Mouse (Mus musculus) heart, adult 2 months (tissue): ENCODE measurements around the gene Lrrc75b. TPM values are rescaled to one million over a fixed set of nuclear protein-coding genes. Genes with fewer than 3 reads are reported as not detected.
A peak's percentile ranks its signal among the peaks of the same experiment; 100 is the strongest.

Experiments
- DNase-seq, 2 experiments: peaks; one replicate each; pipeline ENCODE4 v3.0.0; 2021
- H3K27ac ChIP-seq: fragments of 200-600 bp; 2 replicates; pipeline ENCODE4 v1.8.1; 2022
- H3K27me3 ChIP-seq: fragments of 200-500 bp; 2 replicates; pipeline ENCODE4 v1.6.1; 2012; ENCODE audit warnings: mild to moderate bottlenecking, low read length, inconsistent platforms, mixed read lengths; ENCODE audit not compliant: control insufficient read depth, insufficient read depth
- H3K36me3 ChIP-seq: fragments of 200-500 bp; 2 replicates; pipeline ENCODE4 v1.6.1; 2012; ENCODE audit warnings: low read length, inconsistent platforms; ENCODE audit not compliant: control insufficient read depth, insufficient read depth
- H3K4me1 ChIP-seq: fragments of 200-500 bp; 2 replicates; pipeline ENCODE4 v1.6.1; 2011; ENCODE audit warnings: low read length; ENCODE audit not compliant: control insufficient read depth, insufficient read depth
- H3K4me3 ChIP-seq: fragments of 200-600 bp; 2 replicates; pipeline ENCODE4 v1.8.1; 2022
- H3K79me2 ChIP-seq: fragments of 200-500 bp; replicated peaks from 2 replicates; pipeline ENCODE4 v1.6.1; 2012; ENCODE audit warnings: mild to moderate bottlenecking, inconsistent platforms, low read length, moderate library complexity, mixed read lengths; ENCODE audit not compliant: control insufficient read depth, insufficient read depth
- H3K9ac ChIP-seq: fragments of 200-500 bp; 2 replicates; pipeline ENCODE4 v1.6.1; 2012; ENCODE audit warnings: low read depth, mild to moderate bottlenecking, control low read depth, inconsistent platforms, low read length, mixed read lengths
- CTCF ChIP-seq: fragments of 200-600 bp; IDR thresholded peaks from 2 replicates; pipeline ENCODE4 v1.8.1; 2022; ENCODE audit warnings: antibody characterized with exemption, mild to moderate bottlenecking, moderate library complexity
- EP300 ChIP-seq: fragments of 200-500 bp; IDR thresholded peaks from 2 replicates; pipeline ENCODE4 v1.6.1; 2011; ENCODE audit warnings: low read depth, low read length, control low read depth; ENCODE audit not compliant: insufficient read depth
- POLR2A ChIP-seq: fragments of 200-500 bp; IDR thresholded peaks from 2 replicates; pipeline ENCODE4 v1.6.1; 2011; ENCODE audit warnings: mild to moderate bottlenecking, low read depth, low read length, control low read depth; ENCODE audit not compliant: insufficient read depth
- WGBS: fragments of 180-500 bp; shearing (Covaris S2); methylation state at CpG from one replicate; pipeline ENCODE4 v1.1.7; 2018; 5-methylcytosine and 5-hydroxymethylcytosine counted together
- intact Hi-C: fragments of 180-260 bp; cut with DNase I; formaldehyde crosslinking; loops from one replicate; pipeline ENCODE4 v1.15.1; 2025
- polyA plus RNA-seq: library from polyadenylated mRNA; depleted of rRNA; stranded (reverse); fragments of >200 nt; gene quantifications from 2 replicates; pipeline ENCODE4 v1.2.3, GENCODE M21; 2012
- total RNA-seq, 2 experiments: library from RNA; stranded (reverse); gene quantifications; 2 replicates each; pipeline ENCODE4 v1.2.3; 2021

The Lrrc75b gene
- total and polyA plus RNA-seq, 3 experiments: 0.66 to 1.00 (median 0.84) TPM

DNA sequence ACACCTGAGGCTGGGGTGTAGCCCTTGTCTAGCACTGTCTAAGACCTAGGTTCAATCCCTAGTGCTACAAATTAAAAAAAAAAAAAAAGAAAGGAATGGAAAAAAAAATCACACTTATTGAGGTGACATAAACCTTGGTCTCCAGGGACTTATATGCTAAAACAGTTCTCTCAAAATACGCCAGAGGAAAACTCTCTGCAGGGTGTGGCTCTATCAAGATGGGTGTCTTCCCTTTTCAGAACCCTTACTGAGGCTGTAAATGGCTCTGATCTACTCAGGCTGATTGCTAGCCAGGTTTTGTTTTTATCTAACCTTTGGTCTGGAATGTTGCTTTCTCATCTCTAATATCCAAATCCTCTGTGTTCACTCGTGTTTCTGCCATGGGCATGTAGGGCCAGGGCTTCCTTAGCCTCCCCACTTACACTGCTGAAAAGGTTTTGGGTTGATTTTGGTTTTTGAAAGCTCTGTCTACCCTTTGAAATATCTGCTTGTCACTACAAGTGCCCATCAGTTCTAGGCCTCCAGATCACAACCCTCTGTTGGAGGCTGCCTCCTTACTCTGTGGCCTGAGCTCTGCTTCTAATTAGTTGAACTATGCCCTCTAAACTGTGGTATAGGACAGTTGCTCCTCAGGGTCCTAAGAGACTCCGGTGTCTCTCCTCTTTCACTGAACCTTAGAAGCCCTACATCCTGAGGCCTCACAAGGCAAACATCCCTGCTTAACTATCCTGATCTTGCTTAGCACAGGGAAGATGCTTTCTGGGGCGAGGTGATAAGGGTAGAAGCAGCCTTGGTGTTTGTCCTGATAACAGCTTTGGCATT is 44.7 kb downstream of the Lrrc75b start:
- no peaks in the 10 kb centered on the region; the same call in 1 of the 2 replicates for H3K79me2 ChIP-seq
- TF ChIP-seq POLR2A: no peak
- H3K36me3 ChIP-seq: peaks cover 6% of the 10 kb centered on the region
- no peak overlapping the region; the same call in 1 of the 2 replicates for H3K4me3 ChIP-seq
- peak overlapping the region; percentile 14; the same call in 1 of the 2 replicates for H3K9ac ChIP-seq
- no peaks in the 10 kb centered on the region for H3K27me3 ChIP-seq
- H3K27ac ChIP-seq: peak overlapping the region; percentile 99
- WGBS: 58% methylated on average over 4 of the region's 4 CpGs
- H3K4me1 ChIP-seq: peaks cover 16% of the 10 kb centered on the region
- no peak for DNase-seq
- intact Hi-C loops: loop anchor here (2.0 kb wide), 1 partner anchor 303 kb away; the partner anchor contains the start of gene Specc1l

DNA sequence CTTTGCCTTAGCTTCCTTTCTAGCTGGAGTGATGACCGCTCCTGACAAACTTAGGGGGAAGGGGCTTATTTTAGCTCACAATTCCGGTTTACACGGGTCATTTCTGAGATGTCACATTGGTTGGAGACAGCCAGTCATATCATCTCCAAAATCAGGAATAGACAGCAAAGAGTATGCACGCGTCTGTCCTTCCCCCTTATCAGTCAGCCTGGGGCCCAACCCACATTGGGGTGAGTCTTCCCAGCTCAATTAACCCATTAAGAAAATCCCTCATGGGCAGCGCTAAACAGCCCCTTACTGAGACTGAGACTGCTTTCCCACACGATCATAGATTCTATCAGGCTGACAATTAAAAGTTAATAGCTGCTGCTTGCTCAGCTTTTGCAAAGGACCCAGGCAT is 45.8 kb downstream of the Lrrc75b start:
- Histone ChIP-seq H3K4me3 (no peak overlapping the region), H3K79me2 (no peaks in the 10 kb centered on the region; the same call in 1 of the 2 replicates), H3K4me1 (peaks cover 19% of the 10 kb centered on the region), H3K27ac (no peak overlapping the region), H3K9ac (no peak overlapping the region), H3K27me3 (no peaks in the 10 kb centered on the region), H3K36me3 (peaks cover 4% of the 10 kb centered on the region; the same call in 1 of the 2 replicates)
- TF ChIP-seq EP300 (no peak), POLR2A (no peak), CTCF (no peak)
- 50% methylated on average over 7 of the region's 7 CpGs for WGBS
- intact Hi-C loops: no loop called here
- no peak for DNase-seq

DNA sequence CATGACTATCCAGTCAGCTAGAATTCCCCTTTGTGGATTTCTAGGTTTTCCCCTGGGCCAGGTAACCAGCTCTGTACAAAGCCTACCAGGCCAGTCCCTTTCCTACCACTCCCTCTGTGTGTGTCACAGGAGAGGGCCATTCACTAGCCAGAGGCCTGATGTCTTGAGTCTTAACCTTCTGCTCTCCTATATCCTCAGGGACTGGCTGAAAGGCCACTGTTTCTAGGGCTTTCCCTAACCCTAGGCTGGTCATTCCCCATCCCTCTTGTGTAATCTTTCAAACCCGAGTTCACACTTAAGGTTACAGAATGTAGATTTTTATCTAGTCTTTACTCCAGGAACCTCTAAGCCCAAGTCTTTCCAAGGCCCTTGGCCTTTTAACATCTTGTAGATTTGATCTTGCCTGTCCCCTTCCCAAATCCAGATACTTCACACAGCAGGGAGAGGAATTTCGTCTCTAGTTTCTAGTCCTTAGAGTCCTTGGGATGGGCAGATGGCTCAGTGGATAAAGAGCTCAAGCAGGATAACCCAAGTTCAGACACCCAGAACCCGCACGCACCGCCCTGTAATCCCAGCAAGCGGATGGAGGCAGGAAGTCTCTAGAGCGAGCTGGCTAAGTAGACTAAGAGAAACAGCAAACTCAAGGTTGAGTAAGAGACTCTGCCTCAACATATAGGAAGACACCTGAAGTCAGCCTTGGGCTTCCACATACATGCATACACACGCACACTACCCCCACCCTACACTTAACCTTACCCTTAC is 46.6 kb downstream of the Lrrc75b start:
- WGBS: 88% methylated on average over 8 of the region's 8 CpGs
- Histone ChIP-seq H3K79me2 (no peaks in the 10 kb centered on the region), H3K27me3 (no peaks in the 10 kb centered on the region), H3K4me3 (no peak overlapping the region), H3K36me3 (peaks cover under 1% of the 10 kb centered on the region; the same call in 1 of the 2 replicates), H3K4me1 (peaks cover 17% of the 10 kb centered on the region), H3K27ac (no peak overlapping the region), H3K9ac (no peak overlapping the region)
- intact Hi-C loops: no loop called here
- no peak for TF ChIP-seq CTCF
- no peak for DNase-seq

DNA sequence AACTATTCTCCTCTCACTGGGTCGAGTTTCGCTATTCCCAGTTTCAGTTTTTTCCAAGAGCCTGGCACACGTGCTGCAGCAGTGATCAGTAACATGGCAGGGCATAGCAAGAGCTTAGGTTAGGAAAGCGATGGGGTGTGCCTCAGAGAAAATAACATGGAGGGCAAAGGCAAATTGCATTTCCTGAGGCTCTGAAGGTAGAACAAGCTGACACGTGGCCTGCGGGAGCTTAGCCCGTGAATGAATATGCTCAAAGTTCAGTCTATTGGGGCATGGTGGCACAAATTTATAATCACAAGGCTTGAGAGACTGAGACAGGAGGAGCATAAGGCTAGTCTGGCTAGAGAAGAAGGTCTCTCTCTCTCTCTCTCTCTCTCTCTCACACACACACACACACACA is 47.3 kb downstream of the Lrrc75b start:
- intact Hi-C loops: no loop called here
- DNase-seq: no peak
- Histone ChIP-seq H3K9ac (no peak overlapping the region), H3K27me3 (no peaks in the 10 kb centered on the region), H3K79me2 (no peaks in the 10 kb centered on the region), H3K4me1 (peaks cover 16% of the 10 kb centered on the region), H3K27ac (no peak overlapping the region), H3K4me3 (no peak overlapping the region), H3K36me3 (no peaks in the 10 kb centered on the region; the same call in 1 of the 2 replicates)
- 89% methylated on average over 7 of the region's 7 CpGs for WGBS
- no peak for TF ChIP-seq CTCF
- no peak for TF ChIP-seq EP300
- TF ChIP-seq POLR2A: no peak

DNA sequence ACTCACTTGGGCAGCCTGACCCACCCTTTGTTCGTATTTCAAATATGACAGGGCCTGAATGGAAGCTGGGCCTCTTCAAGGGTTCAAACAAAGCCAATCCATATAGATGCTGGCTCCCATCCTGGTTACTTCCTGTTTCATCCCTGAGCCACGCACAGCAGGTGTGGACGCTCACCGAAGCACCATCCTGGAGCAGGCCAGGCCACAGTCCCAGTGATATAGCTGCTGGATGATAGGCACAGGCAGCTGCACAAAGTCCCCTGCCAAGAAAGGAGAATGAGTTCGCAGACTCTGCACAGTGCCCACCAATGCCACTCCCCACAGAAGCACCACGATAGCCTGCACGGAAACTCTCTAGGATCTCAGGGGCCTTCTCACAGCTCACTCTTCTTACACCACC is 48.2 kb downstream of the Lrrc75b start:
- intact Hi-C loops: no loop called here
- H3K27ac ChIP-seq: no peak overlapping the region
- WGBS: 77% methylated on average over 7 of the region's 7 CpGs
- no peak for TF ChIP-seq EP300
- no peak for TF ChIP-seq POLR2A
- TF ChIP-seq CTCF: no peak
- no peaks in the 10 kb centered on the region; the same call in 1 of the 2 replicates for H3K36me3 ChIP-seq
- peaks cover 16% of the 10 kb centered on the region for H3K4me1 ChIP-seq
- no peak for DNase-seq
- H3K79me2 ChIP-seq: no peaks in the 10 kb centered on the region
- H3K27me3 ChIP-seq: no peaks in the 10 kb centered on the region
- no peak overlapping the region for H3K4me3 ChIP-seq
- no peak overlapping the region for H3K9ac ChIP-seq

DNA sequence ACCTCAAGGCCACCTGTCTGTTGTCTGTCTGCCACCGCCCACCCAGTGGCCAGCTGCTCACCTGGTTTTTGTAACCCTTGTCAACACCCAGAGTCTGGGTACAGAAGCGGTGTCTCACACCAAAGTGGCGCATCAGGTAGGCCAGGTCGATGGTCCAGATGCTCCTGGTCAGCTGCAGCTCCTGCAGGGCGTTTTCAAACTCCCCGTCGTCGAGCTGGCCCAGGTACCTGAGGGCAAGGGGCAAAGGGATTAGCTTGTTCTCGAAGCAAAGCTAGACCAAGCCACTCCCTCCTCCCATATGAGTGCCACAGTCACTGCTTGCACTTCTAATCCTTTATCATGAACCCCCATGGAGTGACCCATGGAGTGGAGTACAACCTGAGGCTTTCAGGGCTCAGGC is 49.1 kb downstream of the Lrrc75b start:
- TF ChIP-seq CTCF (no peak), EP300 (no peak), POLR2A (no peak)
- DNase-seq: no peak
- intact Hi-C loops: no loop called here
- WGBS: 82% methylated on average over 9 of the region's 9 CpGs
- Histone ChIP-seq H3K27me3 (no peaks in the 10 kb centered on the region), H3K36me3 (no peaks in the 10 kb centered on the region; the same call in 1 of the 2 replicates), H3K27ac (peak overlapping the region; percentile 76), H3K9ac (no peak overlapping the region), H3K79me2 (no peaks in the 10 kb centered on the region), H3K4me1 (peaks cover 12% of the 10 kb centered on the region), H3K4me3 (no peak overlapping the region)
